Mouse (Mus musculus): Measurements from ENCODE around the gene Pter.

The Pter gene

DNA sequence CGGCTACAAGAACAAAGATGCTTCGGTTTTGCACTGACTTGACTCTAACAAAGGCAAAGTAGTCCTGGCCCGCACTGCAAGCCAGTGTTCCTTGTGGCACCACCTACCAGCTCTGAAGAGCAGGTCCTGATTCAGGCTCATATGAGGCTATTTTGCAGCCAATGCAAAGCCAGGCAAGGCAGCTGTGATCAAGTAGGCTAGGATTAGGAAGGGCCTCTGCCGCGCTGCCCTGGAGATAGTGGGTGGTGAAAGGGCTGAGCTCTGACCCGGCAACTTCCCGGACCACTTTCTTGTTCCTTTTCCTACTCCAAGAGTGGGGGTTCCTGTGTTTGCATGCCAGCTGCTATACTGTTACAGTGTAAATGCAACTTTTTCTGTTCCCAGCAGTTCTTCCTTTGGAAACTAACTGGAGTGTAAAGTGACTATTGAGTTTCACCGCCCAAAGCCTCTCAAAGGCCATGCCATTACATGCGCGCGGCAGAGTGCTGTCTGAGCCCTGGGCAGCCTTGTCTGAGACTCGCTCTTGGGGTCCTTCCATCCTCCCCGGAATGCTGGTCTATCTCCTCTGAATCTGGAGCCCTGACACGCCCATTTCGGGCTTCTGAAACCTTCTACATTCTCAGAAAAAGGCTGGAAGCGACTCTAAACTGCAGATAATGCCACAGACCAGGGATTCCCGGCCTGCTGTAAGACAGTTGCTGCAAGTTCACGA lies 85.6 kb downstream of the Pter start:
- no peak for DNase-seq

DNA sequence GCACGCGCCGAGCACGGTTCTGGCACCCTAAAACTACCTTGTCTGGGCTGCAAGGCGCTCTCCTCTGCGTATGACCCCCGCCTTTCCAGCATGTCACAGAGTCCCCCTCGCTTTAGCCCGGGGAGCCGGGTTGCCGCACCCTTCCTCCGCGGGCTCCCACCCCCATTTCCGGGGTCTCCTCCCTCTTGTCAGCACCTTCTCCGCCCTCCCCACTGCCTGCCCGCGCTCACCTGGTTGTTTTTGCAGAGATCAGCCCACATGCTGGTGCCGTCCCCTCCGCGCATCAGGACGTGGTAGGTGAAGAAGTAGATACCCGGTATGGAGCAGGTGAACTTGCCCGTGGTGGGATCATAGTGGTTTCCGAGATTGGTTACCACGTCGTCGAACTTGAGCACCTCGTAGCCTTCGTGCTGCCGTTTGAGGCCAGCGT lies 86.2 kb downstream of the Pter start:
- no peak for DNase-seq

DNA sequence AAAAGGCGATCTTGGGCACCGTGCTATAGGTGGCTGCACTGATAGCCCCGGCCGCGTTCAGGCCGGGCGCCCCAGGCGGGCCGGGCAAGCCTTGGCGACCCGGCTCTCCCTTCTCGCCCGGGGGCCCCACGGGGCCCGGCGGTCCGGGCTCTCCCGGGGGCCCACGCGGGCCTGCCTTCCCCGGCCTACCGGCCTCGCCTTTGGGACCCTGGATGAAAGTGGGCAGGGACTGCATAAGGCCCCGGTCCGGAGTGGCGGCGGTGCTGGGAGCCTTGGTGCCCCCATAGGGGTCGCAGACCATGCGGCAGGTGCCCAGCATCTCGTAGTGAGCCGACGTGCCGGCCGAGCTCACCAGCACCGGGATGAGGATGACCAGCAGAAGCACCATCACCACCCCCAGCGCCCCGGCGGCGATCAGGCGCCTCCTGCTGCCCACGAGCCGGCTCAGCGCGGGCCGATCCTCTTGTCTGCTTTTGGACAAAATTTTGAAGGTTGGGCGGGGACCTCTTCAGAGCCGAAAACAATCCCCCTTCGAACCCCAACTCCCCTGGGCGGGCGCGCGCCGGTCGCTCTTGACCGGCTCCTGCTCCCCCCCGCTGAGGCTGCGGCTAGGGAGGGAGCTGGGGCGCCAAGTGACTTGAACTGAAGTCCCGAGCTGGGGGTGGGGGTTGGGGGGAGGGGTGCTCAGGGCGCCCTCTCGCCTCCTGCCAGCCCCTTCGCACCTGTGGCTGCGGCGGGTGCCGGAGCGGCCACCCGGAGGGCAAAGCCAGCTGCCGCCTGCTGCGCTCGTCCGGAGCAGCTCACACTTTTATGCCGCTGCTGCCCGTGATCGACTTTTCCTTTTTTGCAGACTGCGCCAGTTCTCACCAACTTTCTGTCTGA lies 86.9 kb downstream of the Pter start:
- DNase-seq, result peak in 1 of 2 experiments; percentile 12

DNA sequence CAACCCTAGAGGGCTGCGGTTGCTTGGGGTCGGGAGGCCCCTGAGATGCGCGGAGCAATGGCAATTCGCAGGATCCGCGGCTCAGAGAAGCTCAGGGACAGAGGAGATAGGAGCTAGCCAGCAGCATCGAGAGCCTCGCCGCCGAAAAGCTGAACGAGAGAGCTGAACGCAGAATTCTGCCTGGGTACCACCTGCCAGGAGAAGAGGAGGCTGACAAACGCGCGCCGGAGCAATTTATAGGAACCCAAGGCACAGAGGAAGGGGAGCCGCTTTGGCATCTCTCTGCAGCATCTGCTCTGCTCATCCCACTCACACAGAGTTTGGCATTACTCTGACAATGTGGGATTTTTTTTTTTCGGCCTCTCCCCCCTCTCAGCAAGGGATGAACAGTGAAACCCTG lies 87.6 kb downstream of the Pter start, which contains the start of gene C1ql3:
Gene C1ql3, minus strand, starts transcription at position 335 of the 400 bp plus-strand sequence.
- no peak for DNase-seq

DNA sequence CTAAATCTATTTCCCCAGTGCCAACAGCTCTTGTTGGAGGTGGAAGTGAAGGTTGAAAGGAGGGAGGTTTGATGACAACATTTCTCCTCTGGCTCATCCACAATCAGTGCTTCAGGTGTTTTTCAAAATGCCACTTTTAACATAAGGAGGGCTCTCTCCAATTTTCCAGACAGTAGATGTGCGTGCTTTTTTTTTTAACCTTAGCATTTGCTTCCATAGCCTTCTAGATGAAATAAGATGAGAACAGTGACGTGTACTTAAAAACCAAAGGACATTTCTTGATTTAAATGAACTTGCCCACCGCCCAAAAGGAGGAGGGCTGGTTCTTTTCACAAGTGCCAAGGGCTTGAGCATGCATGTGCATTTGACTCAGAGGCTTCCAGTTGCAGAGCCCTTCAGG lies 88.1 kb downstream of the Pter start:
- DNase-seq, result no peak

DNA sequence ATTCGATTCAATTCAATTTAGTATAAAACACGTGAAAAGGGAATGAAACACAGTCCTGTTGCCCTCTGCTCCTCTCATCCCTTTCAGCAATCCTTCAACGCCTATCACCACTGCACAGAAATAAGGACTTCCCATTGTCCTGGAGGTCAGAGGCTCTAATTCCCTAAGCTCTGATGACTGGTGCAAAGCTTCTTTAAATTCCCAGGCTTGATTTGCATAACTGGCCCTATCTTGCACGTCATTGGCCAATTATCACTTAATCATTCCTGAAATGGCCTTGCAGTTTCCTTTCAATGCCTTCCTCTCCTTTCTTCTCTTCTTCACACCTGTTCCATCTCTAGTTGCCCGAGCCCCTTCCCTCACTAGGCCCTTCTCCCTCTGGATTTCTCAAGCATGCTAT lies 94.5 kb downstream of the Pter start:
- no peak for DNase-seq

DNA sequence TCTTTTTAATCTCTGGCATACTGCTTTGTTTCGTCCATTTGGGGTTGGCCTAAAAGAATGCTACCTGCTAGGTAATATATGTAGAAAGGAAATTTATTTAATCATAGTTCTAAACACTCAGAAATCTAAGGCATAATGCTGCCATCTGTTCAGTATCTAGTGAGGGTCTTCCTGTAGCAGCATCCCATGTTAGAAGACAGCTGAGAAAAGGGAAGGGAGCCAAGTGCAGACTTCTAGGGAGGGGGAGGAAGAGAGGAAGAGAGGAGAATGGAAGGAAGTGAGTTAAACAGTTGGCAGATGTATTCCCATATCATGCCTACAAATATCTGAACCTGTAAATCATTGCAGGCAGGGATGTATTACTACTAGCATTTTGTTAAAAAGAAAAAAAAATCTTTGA lies 95.0 kb downstream of the Pter start:
- DNase-seq, result no peak

DNA sequence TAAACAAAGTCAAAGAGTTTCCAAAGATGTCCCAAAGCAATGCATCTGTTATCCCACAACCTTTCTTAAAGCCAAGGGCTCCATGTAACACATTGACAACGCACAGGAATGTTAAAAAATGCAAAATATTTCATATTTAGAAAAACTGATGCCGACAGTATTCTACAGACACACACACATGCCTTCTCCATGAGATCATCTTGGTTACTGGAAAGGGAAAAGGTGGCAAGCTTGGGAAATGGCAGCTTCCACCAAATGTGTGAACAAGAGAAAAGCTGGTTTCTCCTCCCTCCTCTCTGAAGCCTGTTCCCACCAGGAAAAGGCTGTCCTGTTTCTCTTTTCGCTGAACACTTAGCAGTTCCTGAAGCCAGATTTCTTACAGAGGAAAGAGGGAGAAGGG lies 114.9 kb downstream of the Pter start:
- no peak for DNase-seq

DNA sequence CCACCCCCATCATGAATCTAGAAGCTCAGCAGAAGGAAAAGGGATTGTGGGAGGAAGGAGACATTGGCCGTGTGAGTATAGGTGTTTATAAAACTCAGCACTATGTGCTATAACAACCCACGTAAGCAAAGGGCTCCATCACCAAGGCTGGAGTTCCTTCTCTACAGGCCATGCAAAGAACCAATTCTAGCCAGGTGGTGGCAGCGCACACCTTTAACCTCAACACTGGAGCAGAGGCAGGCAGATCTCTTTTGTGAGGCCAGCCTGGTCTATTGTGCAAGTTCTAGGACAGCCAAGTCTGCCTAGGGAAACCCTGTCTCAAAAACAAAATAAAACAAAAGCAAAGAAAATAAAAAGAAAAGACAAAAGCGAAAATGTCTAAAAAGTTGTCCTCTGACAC lies 115.9 kb downstream of the Pter start:
- no peak for DNase-seq

DNA sequence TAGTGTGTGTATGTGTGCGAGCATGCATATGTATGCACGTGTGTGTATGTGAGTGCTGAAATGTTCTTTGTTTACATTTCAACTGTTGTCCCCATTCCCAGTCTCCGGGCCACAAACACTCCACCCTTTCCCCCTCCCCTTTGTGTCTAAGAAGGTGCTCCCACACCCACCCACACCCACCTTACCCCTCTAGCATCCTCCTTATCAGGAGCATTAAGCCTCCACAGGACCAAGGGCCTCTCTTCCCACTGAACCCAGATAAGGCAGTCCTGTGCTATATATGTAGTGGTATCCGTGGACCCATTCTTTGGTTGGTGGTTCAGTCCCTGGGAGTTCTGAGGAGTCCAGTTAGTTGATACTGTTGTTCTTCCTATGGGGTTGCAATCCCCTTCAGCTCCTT lies 120.7 kb downstream of the Pter start:
- no peak for DNase-seq

DNA sequence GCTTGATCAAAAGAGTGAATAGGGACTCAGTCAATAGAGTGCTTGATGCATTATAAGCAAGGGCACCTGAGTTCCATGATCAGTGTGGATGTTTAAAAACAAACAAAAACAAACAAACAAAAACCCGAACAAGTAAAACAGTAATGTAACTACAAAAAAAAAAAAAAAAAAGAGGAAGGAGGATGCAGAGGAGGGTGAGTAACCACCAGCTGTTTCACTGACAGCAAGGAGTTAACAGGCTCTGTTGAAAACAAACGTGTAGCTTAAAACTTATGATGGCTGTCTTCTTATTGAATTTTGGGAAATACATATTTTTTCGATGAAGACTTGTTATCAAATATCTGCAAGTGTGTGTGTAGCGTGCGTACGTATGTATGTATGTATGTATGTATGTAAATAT lies 124.8 kb downstream of the Pter start:
- DNase-seq, result no peak

All from cerebellum, adult 18-20 months (tissue).